Mouse (Mus musculus): ENCODE measurements around the gene Gm20458.

- TF ChIP-seq GATA1 (IDR thresholded peaks at IDR 0.05; ENCODE audit: low read length) (no peak), TAL1 (IDR thresholded peaks at IDR 0.05; ENCODE audit: low read length) (no peak)
Measured at GRCm38 (mm10) chr2:164434681-164435080, 26.1 kb upstream of the Gm20458 start.

Data from erythroblast, embryonic 14.5 days (primary cell).